Mouse (Mus musculus) thymus, adult 18-20 months (tissue): ENCODE results near the gene Chd4.
A peak's percentile ranks its signal among the peaks of the same experiment; 100 is the strongest.

Experiments
- DNase-seq, 2 experiments: peaks; one replicate each; pipeline ENCODE4 v3.0.0; 2022; ENCODE audit warnings: mixed read lengths in 2 of 2

Gene Chd4

GRCm38 (mm10) chr6:125092372-125092771, 3.4 kb upstream of the Chd4 start:
- DNase-seq = no peak

GRCm38 (mm10) chr6:125094843-125095242, 938 bp upstream of the Chd4 start:
- DNase-seq = no peak

GRCm38 (mm10) chr6:125096279-125096596, 457 bp downstream of the Chd4 start:
- no peak for DNase-seq

GRCm38 (mm10) chr6:125096597-125097345, 990 bp downstream of the Chd4 start:
- peak; percentile 58 to 69 for DNase-seq

GRCm38 (mm10) chr6:125097346-125097689, 1.5 kb downstream of the Chd4 start:
- DNase-seq = no peak

GRCm38 (mm10) chr6:125097951-125098350, 2.2 kb downstream of the Chd4 start:
- DNase-seq = no peak

GRCm38 (mm10) chr6:125098513-125098912, 2.7 kb downstream of the Chd4 start:
- peak in 1 of 2 experiments; percentile 26 for DNase-seq

GRCm38 (mm10) chr6:125099421-125099971, 3.7 kb downstream of the Chd4 start:
- peak; percentile 63 to 75 for DNase-seq

GRCm38 (mm10) chr6:125101444-125101843, 5.7 kb downstream of the Chd4 start:
- no peak for DNase-seq

GRCm38 (mm10) chr6:125104223-125104622, 8.4 kb downstream of the Chd4 start:
- no peak for DNase-seq

- no peak for DNase-seq
Observed at GRCm38 (mm10) chr6:125107705-125108104, 11.9 kb downstream of the Chd4 start.

- DNase-seq = no peak
Observed at GRCm38 (mm10) chr6:125109371-125109770, 13.6 kb downstream of the Chd4 start.

GRCm38 (mm10) chr6:125110927-125111326, 15.1 kb downstream of the Chd4 start:
- no peak for DNase-seq

- no peak for DNase-seq
Observed at GRCm38 (mm10) chr6:125112553-125112952, 16.8 kb downstream of the Chd4 start.

GRCm38 (mm10) chr6:125119387-125119786, 23.6 kb downstream of the Chd4 start:
- no peak for DNase-seq

GRCm38 (mm10) chr6:125128724-125129123, 32.9 kb downstream of the Chd4 start:
- DNase-seq = no peak

GRCm38 (mm10) chr6:125129710-125130402, 34.1 kb downstream of the Chd4 start:
- DNase-seq = peak in 1 of 2 experiments; percentile 40

GRCm38 (mm10) chr6:125131302-125132156, 35.7 kb downstream of the Chd4 start, which contains the start of gene Nop2:
Nop2 (plus strand) TSS chr6:125131909.
- peak; percentile 71 to 82 for DNase-seq

GRCm38 (mm10) chr6:125132470-125132869, 36.7 kb downstream of the Chd4 start:
- no peak for DNase-seq

GRCm38 (mm10) chr6:125137002-125137671, 41.4 kb downstream of the Chd4 start:
- no peak for DNase-seq

GRCm38 (mm10) chr6:125139747-125140146, 44.0 kb downstream of the Chd4 start:
- no peak for DNase-seq

- no peak for DNase-seq
Observed at GRCm38 (mm10) chr6:125142436-125142835, 46.7 kb downstream of the Chd4 start.

- DNase-seq = no peak
Observed at GRCm38 (mm10) chr6:125143128-125143527, 47.3 kb downstream of the Chd4 start.
